Mouse (Mus musculus): ENCODE measurements at regions not wholly inside any gene's neighbourhood (a gene's known extent, or its start where the extent isn't known, plus 50 kb on each side); places are given as distances from the start of the nearest gene placed in this dataset.
"Not testable (repeated sequence)": the region's sequence is repeated elsewhere in the genome, so short reads cannot be mapped to it uniquely, and the experiment has no call there.

GRCm38 (mm10) chr13:4935940-4936339, 327.0 kb upstream of the Akr1e1 start:
- 77% methylated on average over 4 of the region's 4 CpGs for WGBS
- no peak overlapping the region for H3K4me2 ChIP-seq (replicated peaks; ENCODE audit: low read depth, low read length)
- no peak overlapping the region for H3K4me3 ChIP-seq (ENCODE audit: low read length)
- ATAC-seq (ENCODE audit: low FRiP score, low TSS enrichment): no peak
- H3K27me3 ChIP-seq (ENCODE audit: control insufficient read depth, insufficient read depth, low read length): no peaks in the 10 kb centered on the region
- no peaks in the 10 kb centered on the region for H3K9me3 ChIP-seq (ENCODE audit: control insufficient read depth, low read length)
- H3K4me1 ChIP-seq (ENCODE audit: control insufficient read depth, insufficient read depth, low read length): no peaks in the 10 kb centered on the region
- H3K36me3 ChIP-seq (ENCODE audit: control insufficient read depth, insufficient read depth, low read length): no peaks in the 10 kb centered on the region
- no peak overlapping the region for H3K9ac ChIP-seq (ENCODE audit: low read depth, low read length)
- H3K27ac ChIP-seq (ENCODE audit: low read depth, low read length): no peak overlapping the region

DNA sequence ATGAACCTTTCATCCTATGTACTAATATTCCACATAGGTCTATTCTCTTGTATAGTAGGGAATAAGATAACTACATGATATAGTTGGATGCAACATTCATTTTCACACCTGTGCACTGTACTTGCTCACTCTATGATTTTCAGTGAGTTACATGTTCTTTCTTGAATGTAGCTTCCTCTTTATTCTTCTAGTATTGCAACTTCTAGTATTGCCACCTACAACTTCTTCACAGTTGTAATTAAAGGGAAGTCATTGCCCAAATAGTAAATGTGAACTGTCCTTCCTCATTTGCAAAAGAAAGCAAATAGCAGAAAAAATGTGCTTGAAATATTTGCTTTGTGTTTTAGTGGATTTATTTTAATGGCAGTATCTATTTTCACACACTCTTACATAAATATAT, 330.9 kb upstream of the Akr1e1 start:
- Histone ChIP-seq H3K27ac (ENCODE audit: low read depth, low read length) (no peak overlapping the region), H3K9ac (ENCODE audit: low read depth, low read length) (no peak overlapping the region), H3K36me3 (ENCODE audit: control insufficient read depth, insufficient read depth, low read length) (no peaks in the 10 kb centered on the region), H3K27me3 (ENCODE audit: control insufficient read depth, insufficient read depth, low read length) (no peaks in the 10 kb centered on the region), H3K9me3 (ENCODE audit: control insufficient read depth, low read length) (no peaks in the 10 kb centered on the region), H3K4me1 (ENCODE audit: control insufficient read depth, insufficient read depth, low read length) (no peaks in the 10 kb centered on the region), H3K4me3 (ENCODE audit: low read length) (no peak overlapping the region), H3K4me2 (replicated peaks; ENCODE audit: low read depth, low read length) (no peak overlapping the region)
- no peak for ATAC-seq (ENCODE audit: low FRiP score, low TSS enrichment)

DNA sequence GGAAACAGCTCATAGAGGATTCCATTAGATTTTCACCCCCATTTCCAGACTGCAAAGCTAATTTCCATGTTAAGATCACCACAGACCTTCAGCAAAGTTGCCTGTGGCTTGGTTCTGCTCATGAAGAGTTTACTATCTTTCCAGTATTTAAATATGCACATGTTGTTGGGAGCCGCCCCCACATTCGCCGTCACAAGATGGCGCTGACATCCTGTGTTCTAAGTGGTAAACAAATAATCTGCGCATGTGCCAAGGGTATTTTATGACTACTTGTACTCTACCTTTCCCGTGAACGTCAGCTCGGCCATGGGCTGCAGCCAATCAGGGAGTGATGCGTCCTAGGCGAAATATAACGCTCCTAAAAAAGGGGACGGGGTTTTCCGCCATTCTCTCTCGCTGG, 333.5 kb upstream of the Akr1e1 start:
- not testable (repeated sequence) for H3K27me3 ChIP-seq (ENCODE audit: control insufficient read depth, insufficient read depth, low read length); H3K4me1 ChIP-seq (ENCODE audit: control insufficient read depth, insufficient read depth, low read length); H3K36me3 ChIP-seq (ENCODE audit: control insufficient read depth, insufficient read depth, low read length); H3K9ac ChIP-seq (ENCODE audit: low read depth, low read length); H3K4me3 ChIP-seq (ENCODE audit: low read length); H3K9me3 ChIP-seq (ENCODE audit: control insufficient read depth, low read length); H3K27ac ChIP-seq (ENCODE audit: low read depth, low read length); H3K4me2 ChIP-seq (replicated peaks; ENCODE audit: low read depth, low read length)
- ATAC-seq (ENCODE audit: low FRiP score, low TSS enrichment): peak; percentile 49; the same call in 1 of the 2 replicates
- WGBS: 9% methylated on average over 5 of the region's 14 CpGs

GRCm38 (mm10) chr13:4943046-4943445, 334.1 kb upstream of the Akr1e1 start:
- H3K27ac ChIP-seq (ENCODE audit: low read depth, low read length): no peak overlapping the region
- ATAC-seq (ENCODE audit: low FRiP score, low TSS enrichment): no peak
- peak overlapping the region; percentile 28 for H3K4me3 ChIP-seq (ENCODE audit: low read length)
- no peaks in the 10 kb centered on the region for H3K9me3 ChIP-seq (ENCODE audit: control insufficient read depth, low read length)
- 0 out of 2 replicates have a peak overlapping the region, but pooled peaks have one; percentile 14 for H3K9ac ChIP-seq (ENCODE audit: low read depth, low read length)
- no peaks in the 10 kb centered on the region for H3K4me1 ChIP-seq (ENCODE audit: control insufficient read depth, insufficient read depth, low read length)
- 11% methylated on average over 7 of the region's 7 CpGs for WGBS
- H3K4me2 ChIP-seq (replicated peaks; ENCODE audit: low read depth, low read length): peak overlapping the region; percentile 30
- H3K27me3 ChIP-seq (ENCODE audit: control insufficient read depth, insufficient read depth, low read length): no peaks in the 10 kb centered on the region
- no peaks in the 10 kb centered on the region for H3K36me3 ChIP-seq (ENCODE audit: control insufficient read depth, insufficient read depth, low read length)

- ATAC-seq (ENCODE audit: low FRiP score, low TSS enrichment): no peak
- Histone ChIP-seq H3K4me2 (replicated peaks; ENCODE audit: low read depth, low read length) (no peak overlapping the region), H3K4me1 (ENCODE audit: control insufficient read depth, insufficient read depth, low read length) (no peaks in the 10 kb centered on the region), H3K9ac (ENCODE audit: low read depth, low read length) (no peak overlapping the region), H3K27ac (ENCODE audit: low read depth, low read length) (no peak overlapping the region), H3K9me3 (ENCODE audit: control insufficient read depth, low read length) (no peaks in the 10 kb centered on the region), H3K27me3 (ENCODE audit: control insufficient read depth, insufficient read depth, low read length) (no peaks in the 10 kb centered on the region), H3K4me3 (ENCODE audit: low read length) (no peak overlapping the region), H3K36me3 (ENCODE audit: control insufficient read depth, insufficient read depth, low read length) (no peaks in the 10 kb centered on the region)
- 87% methylated on average over 3 of the region's 3 CpGs for WGBS
These were observed 346.4 kb upstream of the Akr1e1 start for GRCm38 (mm10) chr13:4955384-4955783.

- Histone ChIP-seq H3K36me3 (ENCODE audit: control insufficient read depth, insufficient read depth, low read length) (no peaks in the 10 kb centered on the region), H3K4me2 (replicated peaks; ENCODE audit: low read depth, low read length) (no peak overlapping the region), H3K9ac (ENCODE audit: low read depth, low read length) (no peak overlapping the region), H3K4me3 (ENCODE audit: low read length) (no peak overlapping the region), H3K4me1 (ENCODE audit: control insufficient read depth, insufficient read depth, low read length) (no peaks in the 10 kb centered on the region), H3K27me3 (ENCODE audit: control insufficient read depth, insufficient read depth, low read length) (no peaks in the 10 kb centered on the region), H3K27ac (ENCODE audit: low read depth, low read length) (no peak overlapping the region), H3K9me3 (ENCODE audit: control insufficient read depth, low read length) (no peaks in the 10 kb centered on the region)
- ATAC-seq (ENCODE audit: low FRiP score, low TSS enrichment): no peak
These were observed 355.9 kb upstream of the Akr1e1 start for GRCm38 (mm10) chr13:4964824-4965223.

DNA sequence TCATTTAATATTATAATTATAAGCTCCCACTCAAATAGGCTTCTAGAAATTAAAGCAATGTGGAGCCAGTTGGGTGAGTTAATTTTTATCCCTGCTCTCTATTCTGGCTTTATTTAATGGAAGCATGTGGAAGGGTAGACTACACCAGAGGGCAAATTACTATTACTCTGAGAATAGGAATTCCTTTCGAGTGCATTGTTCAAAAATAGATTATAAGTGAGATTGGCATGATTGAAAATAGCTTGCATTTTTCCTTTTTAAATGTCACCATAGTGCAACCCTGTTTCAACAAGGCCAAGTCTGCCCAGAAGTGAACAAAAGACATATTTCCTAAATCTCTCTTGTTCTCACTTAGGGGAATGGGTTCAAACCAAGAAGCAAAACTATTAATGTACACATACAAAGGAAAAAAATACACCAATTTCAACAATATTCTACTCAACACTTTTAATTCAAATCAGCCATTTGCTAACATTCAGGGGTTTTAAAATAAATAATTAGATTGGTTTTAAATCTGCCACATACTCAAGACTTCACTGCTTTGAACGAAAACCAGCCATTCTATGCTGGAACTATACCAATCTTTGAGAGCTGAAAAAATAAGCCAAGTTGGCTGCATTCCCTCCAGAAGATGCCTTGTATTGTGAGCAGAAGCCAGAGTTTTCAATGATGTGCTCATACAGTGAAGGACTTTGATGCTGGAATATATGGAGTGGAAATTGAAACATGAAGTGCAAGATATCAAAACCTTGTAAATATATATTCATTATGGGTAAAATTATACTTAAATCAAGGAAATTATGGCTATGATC, 361.3 kb upstream of the Akr1e1 start:
- Histone ChIP-seq H3K27me3 (ENCODE audit: control insufficient read depth, insufficient read depth, low read length) (no peaks in the 10 kb centered on the region), H3K4me2 (replicated peaks; ENCODE audit: low read depth, low read length) (no peak overlapping the region), H3K27ac (ENCODE audit: low read depth, low read length) (no peak overlapping the region), H3K4me3 (ENCODE audit: low read length) (no peak overlapping the region), H3K36me3 (ENCODE audit: control insufficient read depth, insufficient read depth, low read length) (no peaks in the 10 kb centered on the region), H3K4me1 (ENCODE audit: control insufficient read depth, insufficient read depth, low read length) (no peaks in the 10 kb centered on the region), H3K9ac (ENCODE audit: low read depth, low read length) (no peak overlapping the region), H3K9me3 (ENCODE audit: control insufficient read depth, low read length) (no peaks in the 10 kb centered on the region)
- 55% methylated on average over 2 of the region's 2 CpGs for WGBS
- no peak for ATAC-seq (ENCODE audit: low FRiP score, low TSS enrichment)

DNA sequence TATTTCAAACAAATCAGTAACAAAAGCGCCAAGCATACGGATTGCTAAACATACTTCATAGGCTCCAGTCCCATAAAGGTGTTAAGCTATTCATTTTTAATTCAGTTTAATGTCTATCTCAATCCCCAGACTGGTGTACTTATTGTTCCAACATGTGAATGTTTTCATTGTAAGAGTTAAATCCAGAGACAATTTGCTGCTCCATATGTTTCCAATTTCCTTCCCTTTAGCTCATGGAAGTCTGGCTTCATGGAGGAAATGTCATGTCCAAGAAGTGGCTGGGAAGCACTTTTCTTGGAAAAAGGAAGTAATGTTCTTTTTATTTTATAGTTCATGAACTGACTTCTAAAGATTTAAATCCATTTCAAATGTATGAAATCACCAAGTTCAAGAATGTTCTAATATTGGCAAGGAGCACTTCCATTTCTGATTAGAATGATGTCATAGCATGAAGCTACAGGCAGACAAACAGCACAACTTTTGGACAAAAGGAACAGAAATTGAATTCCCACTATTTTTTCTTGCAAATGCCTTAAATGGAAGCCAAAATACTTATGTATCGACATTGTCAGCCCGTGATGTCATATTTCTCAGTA, 362.6 kb upstream of the Akr1e1 start:
- Histone ChIP-seq H3K4me3 (ENCODE audit: low read length) (no peak overlapping the region), H3K27ac (ENCODE audit: low read depth, low read length) (no peak overlapping the region; the same call in 1 of the 2 replicates), H3K9me3 (ENCODE audit: control insufficient read depth, low read length) (no peaks in the 10 kb centered on the region), H3K4me1 (ENCODE audit: control insufficient read depth, insufficient read depth, low read length) (no peaks in the 10 kb centered on the region), H3K36me3 (ENCODE audit: control insufficient read depth, insufficient read depth, low read length) (no peaks in the 10 kb centered on the region), H3K9ac (ENCODE audit: low read depth, low read length) (no peak overlapping the region), H3K4me2 (replicated peaks; ENCODE audit: low read depth, low read length) (no peak overlapping the region), H3K27me3 (ENCODE audit: control insufficient read depth, insufficient read depth, low read length) (no peaks in the 10 kb centered on the region)
- ATAC-seq (ENCODE audit: low FRiP score, low TSS enrichment): no peak
- 75% methylated on average over 4 of the region's 4 CpGs for WGBS

GRCm38 (mm10) chr13:4992876-4993275, 383.9 kb upstream of the Akr1e1 start:
- Histone ChIP-seq H3K9me3 (ENCODE audit: control insufficient read depth, low read length) (no peaks in the 10 kb centered on the region), H3K27ac (ENCODE audit: low read depth, low read length) (no peak overlapping the region), H3K36me3 (ENCODE audit: control insufficient read depth, insufficient read depth, low read length) (no peaks in the 10 kb centered on the region), H3K4me3 (ENCODE audit: low read length) (no peak overlapping the region), H3K4me2 (replicated peaks; ENCODE audit: low read depth, low read length) (no peak overlapping the region), H3K9ac (ENCODE audit: low read depth, low read length) (no peak overlapping the region), H3K27me3 (ENCODE audit: control insufficient read depth, insufficient read depth, low read length) (no peaks in the 10 kb centered on the region), H3K4me1 (ENCODE audit: control insufficient read depth, insufficient read depth, low read length) (no peaks in the 10 kb centered on the region)
- 69% methylated on average over 1 of the region's 1 CpGs for WGBS
- ATAC-seq (ENCODE audit: low FRiP score, low TSS enrichment): no peak

Data from kidney, embryonic 14.5 days (tissue).